Mouse (Mus musculus) stomach, postnatal 0 days (tissue): Measurements from ENCODE around the gene Trim29.

Experiments
- CTCF ChIP-seq: IDR thresholded peaks from 2 replicates; pipeline ENCODE4 v1.5.1; 2016; ENCODE audit warnings: antibody characterized with exemption, low read depth, mild to moderate bottlenecking, moderate library complexity
- EP300 ChIP-seq: optimal IDR thresholded peaks from 2 replicates; pipeline ENCODE3; 2016; ENCODE audit warnings: antibody characterized with exemption

DNA sequence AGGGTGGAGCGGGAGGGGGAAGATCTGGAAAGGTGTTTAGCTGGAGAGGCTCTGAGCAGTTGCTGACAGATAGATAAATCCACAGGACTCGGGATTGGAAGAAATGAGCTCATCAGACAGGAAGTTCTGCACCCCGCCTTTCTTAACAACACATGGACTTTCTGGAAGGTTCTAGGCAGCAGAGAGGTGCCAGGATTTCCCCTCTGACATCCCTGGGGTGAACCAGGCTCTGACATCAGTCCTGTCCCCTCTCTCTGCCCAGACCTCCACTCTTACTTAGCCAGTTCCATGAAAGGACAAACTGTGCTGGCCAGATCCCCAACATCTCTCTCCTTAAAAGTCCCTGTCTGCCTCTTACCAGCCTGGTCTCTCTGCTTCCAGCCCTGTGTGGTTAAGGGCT, 14.8 kb downstream of the Trim29 start:
- no peak for TF ChIP-seq CTCF
- TF ChIP-seq EP300, result no peak
